Mouse (Mus musculus): Measurements from ENCODE around the gene Nubpl.
"Not testable (repeated sequence)": the region's sequence is repeated elsewhere in the genome, so short reads cannot be mapped to it uniquely, and the experiment has no call there.

The Nubpl gene

GRCm38 (mm10) chr12:52097650-52098070 is at the start of gene Nubpl:
Gene Nubpl, plus strand, starts transcription at chr12:52097737.
- peak; percentile 95 for DNase-seq

GRCm38 (mm10) chr12:52049324-52049723 is 48.2 kb upstream of the Nubpl start:
- no peak for DNase-seq

GRCm38 (mm10) chr12:52079296-52079695 is 18.2 kb upstream of the Nubpl start:
- DNase-seq = not testable (repeated sequence)

- DNase-seq = no peak
Measured at GRCm38 (mm10) chr12:52097049-52097649, 388 bp upstream of the Nubpl start.

GRCm38 (mm10) chr12:52120276-52120675 is 22.7 kb downstream of the Nubpl start:
- no peak for DNase-seq

GRCm38 (mm10) chr12:52126407-52126806 is 28.9 kb downstream of the Nubpl start:
- no peak for DNase-seq

GRCm38 (mm10) chr12:52129072-52129471 is 31.5 kb downstream of the Nubpl start:
- no peak for DNase-seq

- no peak for DNase-seq
Measured at GRCm38 (mm10) chr12:52132256-52132655, 34.7 kb downstream of the Nubpl start.

GRCm38 (mm10) chr12:52138296-52138695 is 40.8 kb downstream of the Nubpl start:
- no peak for DNase-seq

- no peak for DNase-seq
Measured at GRCm38 (mm10) chr12:52146639-52147038, 49.1 kb downstream of the Nubpl start.

- DNase-seq = no peak
Measured at GRCm38 (mm10) chr12:52149448-52149847, 51.9 kb downstream of the Nubpl start.

- no peak for DNase-seq
Measured at GRCm38 (mm10) chr12:52152071-52152470, 54.5 kb downstream of the Nubpl start.

- no peak for DNase-seq
Measured at GRCm38 (mm10) chr12:52154906-52155305, 57.4 kb downstream of the Nubpl start.

- DNase-seq = no peak
Measured at GRCm38 (mm10) chr12:52164414-52164813, 66.9 kb downstream of the Nubpl start.

- no peak for DNase-seq
Measured at GRCm38 (mm10) chr12:52186205-52186793, 88.8 kb downstream of the Nubpl start.

- no peak for DNase-seq
Measured at GRCm38 (mm10) chr12:52186963-52187590, 89.5 kb downstream of the Nubpl start.

GRCm38 (mm10) chr12:52198471-52198870 is 100.9 kb downstream of the Nubpl start:
- DNase-seq = no peak

GRCm38 (mm10) chr12:52209121-52209610 is 111.6 kb downstream of the Nubpl start:
- no peak for DNase-seq

GRCm38 (mm10) chr12:52211144-52211543 is 113.6 kb downstream of the Nubpl start:
- DNase-seq = no peak

- DNase-seq = no peak
Measured at GRCm38 (mm10) chr12:52214837-52215236, 117.3 kb downstream of the Nubpl start.

GRCm38 (mm10) chr12:52224954-52225353 is 127.4 kb downstream of the Nubpl start:
- DNase-seq = no peak

GRCm38 (mm10) chr12:52228746-52229145 is 131.2 kb downstream of the Nubpl start:
- no peak for DNase-seq

- not testable (repeated sequence) for DNase-seq
Measured at GRCm38 (mm10) chr12:52231929-52232328, 134.4 kb downstream of the Nubpl start.

GRCm38 (mm10) chr12:52242712-52243111 is 145.2 kb downstream of the Nubpl start:
- no peak for DNase-seq

All from cerebellum, adult 8-10 months (tissue).